Mouse (Mus musculus) forebrain, embryonic 15.5 days (tissue): ENCODE measurements around the gene Siglecf. TPM values are rescaled to one million over a fixed set of nuclear protein-coding genes. Genes with fewer than 3 reads are reported as not detected.

Experiments used
- ATAC-seq: fragments of 200-750 bp; cut with Nextera tagmentation; replicated peaks from 2 replicates; pipeline ENCODE4 v1.8.0; 2017; ENCODE audit warnings: mild to moderate bottlenecking, moderate TSS enrichment, moderate library complexity
- H3K27ac ChIP-seq: fragments of 300-500 bp; sonication (generic); replicated peaks from 2 replicates; pipeline ENCODE4 v1.5.1; 2015; ENCODE audit warnings: mild to moderate bottlenecking, inconsistent platforms
- H3K27me3 ChIP-seq: fragments of 300-500 bp; sonication (generic); 2 replicates; pipeline ENCODE4 v1.6.1; 2015; ENCODE audit warnings: inconsistent platforms
- H3K36me3 ChIP-seq: fragments of 300-500 bp; sonication (generic); 2 replicates; pipeline ENCODE4 v1.6.1; 2015; ENCODE audit warnings: mild to moderate bottlenecking, inconsistent platforms
- H3K4me1 ChIP-seq: fragments of 300-500 bp; sonication (generic); 2 replicates; pipeline ENCODE4 v1.6.1; 2015; ENCODE audit warnings: inconsistent platforms
- H3K4me2 ChIP-seq: fragments of 300-500 bp; sonication (generic); replicated peaks from 2 replicates; pipeline ENCODE4 v1.6.1; 2015; ENCODE audit warnings: mild to moderate bottlenecking, inconsistent platforms
- H3K4me3 ChIP-seq: fragments of 300-500 bp; sonication (generic); 2 replicates; pipeline ENCODE4 v1.5.1; 2015; ENCODE audit warnings: mild to moderate bottlenecking, inconsistent platforms
- H3K9ac ChIP-seq: fragments of 300-500 bp; sonication (generic); replicated peaks from 2 replicates; pipeline ENCODE4 v1.6.1; 2015; ENCODE audit warnings: mild to moderate bottlenecking, inconsistent platforms
- H3K9me3 ChIP-seq: fragments of 300-500 bp; sonication (generic); 2 replicates; pipeline ENCODE4 v1.6.1; 2016; ENCODE audit warnings: inconsistent platforms
- WGBS: fragments of 180-500 bp; shearing (Covaris S2); methylation state at CpG from one replicate; pipeline ENCODE4 v1.1.7; 2015; ENCODE audit warnings: mixed read lengths; 5-methylcytosine and 5-hydroxymethylcytosine counted together
- polyA plus RNA-seq: library from polyadenylated mRNA; unstranded; fragments of >200 nt; fragmentation: Nextera tagmentation; extraction: Ambion mirVana; gene quantifications from 2 replicates; pipeline ENCODE4 v1.2.1, GENCODE M21; 2015

The Siglecf gene
- polyA plus RNA-seq = 0.08 and 0.09 TPM in 2 replicates

GRCm38 (mm10) chr7:43351154-43351553 is at the start of gene Siglecf:
Gene Siglecf, plus strand, starts transcription at chr7:43351341.
- H3K9me3 ChIP-seq = no peaks in the 10 kb centered on the region
- 66% methylated on average over 3 of the region's 3 CpGs for WGBS

GRCm38 (mm10) chr7:43305235-43305634 is 45.9 kb upstream of the Siglecf start:
- Histone ChIP-seq H3K9me3 (no peaks in the 10 kb centered on the region), H3K9ac (no peak overlapping the region), H3K4me3 (no peak overlapping the region), H3K27ac (no peak overlapping the region), H3K27me3 (no peaks in the 10 kb centered on the region), H3K4me2 (no peak overlapping the region), H3K36me3 (peaks cover 59% of the 10 kb centered on the region), H3K4me1 (no peaks in the 10 kb centered on the region)
- ATAC-seq = no peak
- WGBS = 94% methylated on average over 3 of the region's 3 CpGs

More at GRCm38 (mm10) chr7:43351154-43351553, at the start of gene Siglecf:
- H3K9ac ChIP-seq = no peak within 1 kb of the TSS
- no peak within 1 kb of the TSS for H3K27ac ChIP-seq
- H3K4me2 ChIP-seq = no peak within 1 kb of the TSS
- no peak for ATAC-seq
- no peaks in the 10 kb centered on the region for H3K4me1 ChIP-seq
- H3K27me3 ChIP-seq = no peaks in the 10 kb centered on the region
- H3K36me3 ChIP-seq = no peaks in the 10 kb centered on the region
- no peak within 1 kb of the TSS for H3K4me3 ChIP-seq

- Histone ChIP-seq H3K4me1 (peaks cover 13% of the 10 kb centered on the region), H3K27ac (no peak overlapping the region), H3K9me3 (no peaks in the 10 kb centered on the region), H3K4me2 (no peak overlapping the region), H3K9ac (no peak overlapping the region), H3K4me3 (no peak overlapping the region), H3K27me3 (no peaks in the 10 kb centered on the region), H3K36me3 (peaks cover 37% of the 10 kb centered on the region)
- ATAC-seq = no peak
- WGBS = 83% methylated on average over 2 of the region's 2 CpGs
These were observed 42.1 kb upstream of the Siglecf start for GRCm38 (mm10) chr7:43309069-43309468.

GRCm38 (mm10) chr7:43311632-43312031 is 39.5 kb upstream of the Siglecf start:
- peaks cover 26% of the 10 kb centered on the region; the same call in 1 of the 2 replicates for H3K36me3 ChIP-seq
- H3K9ac ChIP-seq = no peak overlapping the region
- H3K4me3 ChIP-seq = peak overlapping the region; percentile 65
- ATAC-seq = no peak
- H3K27me3 ChIP-seq = no peaks in the 10 kb centered on the region
- H3K27ac ChIP-seq = no peak overlapping the region
- 84% methylated on average over 6 of the region's 6 CpGs for WGBS
- no peaks in the 10 kb centered on the region for H3K9me3 ChIP-seq
- peak overlapping the region; percentile 84 for H3K4me2 ChIP-seq
- peaks cover 13% of the 10 kb centered on the region for H3K4me1 ChIP-seq

GRCm38 (mm10) chr7:43312386-43313012 is 38.6 kb upstream of the Siglecf start:
- H3K9me3 ChIP-seq = no peaks in the 10 kb centered on the region
- peak overlapping the region; percentile 76 for H3K9ac ChIP-seq
- peaks cover 13% of the 10 kb centered on the region for H3K4me1 ChIP-seq
- peaks cover 19% of the 10 kb centered on the region; the same call in 1 of the 2 replicates for H3K36me3 ChIP-seq
- peak overlapping the region; percentile 69 for H3K27ac ChIP-seq
- WGBS = 1% methylated on average over 32 of the region's 32 CpGs
- peak overlapping the region; percentile 84 for H3K4me2 ChIP-seq
- peak; percentile 21; the same call in 1 of the 2 replicates for ATAC-seq
- no peaks in the 10 kb centered on the region for H3K27me3 ChIP-seq
- peak overlapping the region; percentile 65 for H3K4me3 ChIP-seq

GRCm38 (mm10) chr7:43313013-43313428 is 38.1 kb upstream of the Siglecf start, which contains the start of gene Zfp715:
Gene Zfp715, minus strand, starts transcription at chr7:43313294.
- peak; percentile 96 for ATAC-seq
- peaks cover 19% of the 10 kb centered on the region; the same call in 1 of the 2 replicates for H3K36me3 ChIP-seq
- under 1% methylated on average over 33 of the region's 33 CpGs for WGBS

GRCm38 (mm10) chr7:43326223-43326780 is 24.8 kb upstream of the Siglecf start:
- 50% methylated on average over 10 of the region's 10 CpGs for WGBS
- H3K4me3 ChIP-seq = no peak overlapping the region
- no peaks in the 10 kb centered on the region for H3K4me1 ChIP-seq
- H3K9me3 ChIP-seq = no peaks in the 10 kb centered on the region
- H3K36me3 ChIP-seq = no peaks in the 10 kb centered on the region
- H3K27ac ChIP-seq = no peak overlapping the region
- H3K27me3 ChIP-seq = no peaks in the 10 kb centered on the region
- ATAC-seq = no peak
- no peak overlapping the region for H3K9ac ChIP-seq
- no peak overlapping the region for H3K4me2 ChIP-seq

More at GRCm38 (mm10) chr7:43313013-43313428, 38.1 kb upstream of the Siglecf start, which contains the start of gene Zfp715:
- Histone ChIP-seq H3K9me3 (no peaks in the 10 kb centered on the region), H3K4me2 (peak within 1 kb of the TSS; percentile 84), H3K4me3 (peak within 1 kb of the TSS; percentile 65), H3K4me1 (peaks cover 13% of the 10 kb centered on the region), H3K27me3 (no peaks in the 10 kb centered on the region), H3K27ac (peak within 1 kb of the TSS; percentile 69), H3K9ac (peak within 1 kb of the TSS; percentile 76)

- Histone ChIP-seq H3K36me3 (no peaks in the 10 kb centered on the region), H3K9ac (no peak overlapping the region), H3K4me2 (no peak overlapping the region), H3K9me3 (no peaks in the 10 kb centered on the region), H3K4me3 (no peak overlapping the region), H3K27me3 (no peaks in the 10 kb centered on the region), H3K27ac (no peak overlapping the region), H3K4me1 (no peaks in the 10 kb centered on the region)
- 69% methylated on average over 4 of the region's 4 CpGs for WGBS
- no peak for ATAC-seq
These were observed 23.0 kb upstream of the Siglecf start for GRCm38 (mm10) chr7:43328101-43328500.

- Histone ChIP-seq H3K27me3 (no peaks in the 10 kb centered on the region), H3K4me1 (no peaks in the 10 kb centered on the region), H3K4me2 (no peak overlapping the region), H3K27ac (no peak overlapping the region), H3K36me3 (no peaks in the 10 kb centered on the region), H3K9me3 (no peaks in the 10 kb centered on the region), H3K4me3 (no peak overlapping the region), H3K9ac (no peak overlapping the region)
- no peak for ATAC-seq
- 40% methylated on average over 5 of the region's 7 CpGs for WGBS
These were observed 17.9 kb upstream of the Siglecf start for GRCm38 (mm10) chr7:43333203-43333602.

- no peaks in the 10 kb centered on the region for H3K36me3 ChIP-seq
- H3K27ac ChIP-seq = no peak overlapping the region
- H3K4me1 ChIP-seq = no peaks in the 10 kb centered on the region
- H3K4me2 ChIP-seq = no peak overlapping the region
- no peak overlapping the region for H3K4me3 ChIP-seq
- no peaks in the 10 kb centered on the region for H3K9me3 ChIP-seq
- whole genome bisulfite sequencing = 68% methylated on average over 2 of the region's 2 CpGs
- no peaks in the 10 kb centered on the region for H3K27me3 ChIP-seq
- H3K9ac ChIP-seq = no peak overlapping the region
- ATAC-seq = no peak
These were observed 17.2 kb upstream of the Siglecf start for GRCm38 (mm10) chr7:43333899-43334298.

- Histone ChIP-seq H3K36me3 (no peaks in the 10 kb centered on the region), H3K9me3 (no peaks in the 10 kb centered on the region), H3K4me3 (no peak overlapping the region), H3K27ac (no peak overlapping the region), H3K9ac (no peak overlapping the region), H3K4me2 (no peak overlapping the region), H3K4me1 (no peaks in the 10 kb centered on the region), H3K27me3 (no peaks in the 10 kb centered on the region)
- 87% methylated on average over 4 of the region's 4 CpGs for WGBS
- no peak for ATAC-seq
These were observed 10.4 kb upstream of the Siglecf start for GRCm38 (mm10) chr7:43340771-43341170.

- no peak for ATAC-seq
- H3K36me3 ChIP-seq = no peaks in the 10 kb centered on the region
- 79% methylated on average over 5 of the region's 5 CpGs for WGBS
These were observed 8.0 kb upstream of the Siglecf start for GRCm38 (mm10) chr7:43343191-43343590.

More at GRCm38 (mm10) chr7:43343191-43343590, 8.0 kb upstream of the Siglecf start:
- Histone ChIP-seq H3K27me3 (no peaks in the 10 kb centered on the region), H3K9ac (no peak overlapping the region), H3K4me1 (no peaks in the 10 kb centered on the region), H3K4me3 (no peak overlapping the region), H3K9me3 (no peaks in the 10 kb centered on the region), H3K27ac (no peak overlapping the region), H3K4me2 (no peak overlapping the region)
